Mouse (Mus musculus): ENCODE data around the gene Qrich2.
"Not testable (repeated sequence)": the region's sequence is repeated elsewhere in the genome, so short reads cannot be mapped to it uniquely, and the experiment has no call there.

The Qrich2 gene

DNA sequence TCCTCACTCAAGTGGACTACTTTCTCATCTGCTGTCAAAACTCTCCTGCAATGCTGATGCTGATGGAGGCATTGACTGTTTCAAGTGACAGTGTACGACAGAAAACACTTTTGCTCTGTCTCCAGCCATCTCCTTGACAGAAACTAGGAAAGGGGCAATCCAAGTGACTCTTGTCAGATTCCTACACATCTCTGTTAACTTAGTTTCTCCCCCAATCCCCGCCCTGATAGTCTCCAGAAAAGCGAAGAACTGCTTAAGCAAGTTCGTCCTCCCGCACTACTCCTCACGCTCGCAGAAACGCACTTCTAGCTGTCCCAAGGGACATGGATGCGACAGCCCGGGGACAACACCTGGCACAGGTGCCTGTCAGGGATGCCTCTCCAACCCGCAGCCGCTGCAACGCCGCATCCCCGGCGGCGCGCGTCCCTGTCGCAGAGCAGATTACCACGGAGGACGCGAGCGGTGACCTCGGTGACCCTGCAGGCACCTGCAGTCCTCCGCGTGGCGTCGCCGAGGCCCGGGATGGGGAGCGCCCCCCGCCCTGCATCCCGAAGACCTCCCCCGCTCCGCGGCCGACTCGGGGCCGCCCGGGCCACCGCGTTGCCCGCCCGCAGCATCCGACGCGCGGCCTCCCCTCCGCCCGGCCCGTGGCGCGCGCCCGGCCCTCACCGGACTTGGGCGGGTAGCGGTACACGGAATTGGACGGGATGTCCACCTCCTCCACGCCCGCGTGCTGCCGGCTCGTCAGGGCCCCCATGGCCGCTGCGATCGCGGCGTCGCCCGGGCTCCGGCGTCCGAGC, 53.8 kb downstream of the Qrich2 start:
- in situ Hi-C loops (cut with MseI, MboI) = no loop called here

DNA sequence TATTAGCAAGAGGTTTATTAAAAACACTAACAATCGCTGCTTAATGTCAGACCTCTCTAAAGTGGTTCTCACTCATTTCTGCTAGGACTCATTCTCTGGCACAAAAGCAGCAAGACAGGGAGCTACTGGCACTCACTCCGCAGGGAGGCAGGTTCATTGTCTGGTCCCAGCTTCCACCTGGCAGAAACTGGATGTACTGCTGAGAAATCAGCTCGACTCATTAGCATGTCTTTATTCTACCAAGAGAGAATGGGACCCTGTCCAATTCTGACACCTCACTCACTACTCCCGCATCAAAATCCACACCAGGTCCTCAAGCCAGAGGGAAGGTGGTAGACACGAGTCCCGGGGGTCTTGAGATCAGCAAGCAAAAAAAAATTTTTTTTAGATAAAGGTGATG, 54.5 kb downstream of the Qrich2 start:
- in situ Hi-C loops (cut with MseI, MboI) = no loop called here

DNA sequence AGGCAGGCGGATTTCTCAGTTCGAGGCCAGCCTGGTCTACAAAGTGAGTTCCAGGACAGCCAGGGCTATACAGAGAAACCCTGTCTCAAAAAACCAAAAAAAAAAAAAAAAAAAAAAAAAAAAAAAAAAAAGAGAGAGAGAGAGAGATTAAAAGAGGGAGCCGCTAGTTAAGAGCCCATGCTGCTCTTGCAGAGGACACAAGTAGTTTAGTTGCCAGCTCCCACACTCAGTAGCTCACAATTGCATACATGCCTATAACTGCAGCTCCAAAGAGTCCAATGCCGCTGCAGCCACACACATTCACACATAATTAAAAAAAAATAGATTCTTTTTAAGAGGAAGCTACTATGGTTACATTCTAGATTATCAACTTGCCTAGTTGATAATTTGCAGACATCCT, 55.6 kb downstream of the Qrich2 start:
- in situ Hi-C loops (cut with MseI, MboI) = not testable (repeated sequence)

DNA sequence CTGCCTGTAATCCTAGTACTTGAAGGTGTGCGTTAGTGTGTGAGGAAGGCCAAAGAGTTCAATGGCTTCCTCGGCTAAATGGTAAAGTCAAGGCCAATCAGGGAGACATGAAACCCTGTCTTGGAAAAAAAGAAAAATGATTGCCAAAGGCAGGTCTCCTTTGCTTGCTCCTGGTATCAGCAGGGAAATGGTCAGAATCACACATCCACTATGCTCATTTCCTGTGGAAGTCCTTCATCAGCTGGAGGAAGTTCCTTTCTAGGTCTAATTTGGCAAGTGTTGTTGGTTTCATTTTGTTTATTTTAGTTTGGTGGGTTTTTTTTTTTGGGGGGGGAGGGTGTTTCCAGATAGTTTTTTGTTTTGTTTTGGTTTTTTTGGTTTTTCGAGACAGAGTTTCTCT, 57.0 kb downstream of the Qrich2 start:
- in situ Hi-C loops (cut with MseI, MboI) = no loop called here

DNA sequence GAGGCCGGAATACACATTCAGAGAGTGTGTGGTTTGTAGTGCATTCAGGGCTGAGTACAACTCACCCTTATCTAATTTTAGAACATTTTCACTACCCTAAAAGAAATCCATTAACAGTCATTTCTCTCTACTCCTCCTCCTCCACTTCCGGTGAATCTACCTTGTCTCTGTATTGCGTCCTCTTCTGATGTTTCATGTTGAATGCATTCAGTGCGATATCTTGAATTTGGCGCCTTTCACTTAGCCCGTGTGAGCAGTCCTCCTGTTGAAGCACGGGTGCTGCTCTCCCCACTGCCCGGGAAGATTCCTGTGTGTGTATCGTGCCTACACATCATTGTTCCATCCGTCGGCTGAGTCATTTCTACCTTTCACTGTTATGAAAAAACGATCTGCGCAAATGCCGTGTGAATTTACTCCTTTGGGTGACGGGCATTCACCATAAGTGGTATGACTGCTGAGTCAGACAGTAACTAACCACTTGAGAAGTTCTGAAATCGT, 59.8 kb downstream of the Qrich2 start:
- in situ Hi-C loops (cut with MseI, MboI) = no loop called here

DNA sequence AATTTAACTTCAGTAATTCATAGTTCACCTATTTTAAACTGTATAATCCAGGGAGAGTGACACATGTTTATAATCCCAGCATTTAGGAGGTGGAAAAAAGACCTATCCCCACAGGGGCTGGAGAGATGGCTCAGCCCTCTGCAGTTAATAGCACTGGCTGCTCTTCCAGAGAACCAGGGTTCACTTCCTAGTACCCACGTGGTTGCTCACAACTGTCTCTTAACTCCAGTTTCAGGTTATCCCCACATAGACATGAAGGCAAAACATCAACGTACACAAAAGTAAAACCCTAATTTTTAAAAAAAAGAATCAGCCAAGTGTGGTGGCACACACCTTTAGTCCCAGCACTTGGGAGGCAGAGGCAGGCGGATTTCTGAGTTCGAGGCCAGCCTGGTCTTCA, 60.4 kb downstream of the Qrich2 start:
- in situ Hi-C loops (cut with MseI, MboI) = no loop called here

DNA sequence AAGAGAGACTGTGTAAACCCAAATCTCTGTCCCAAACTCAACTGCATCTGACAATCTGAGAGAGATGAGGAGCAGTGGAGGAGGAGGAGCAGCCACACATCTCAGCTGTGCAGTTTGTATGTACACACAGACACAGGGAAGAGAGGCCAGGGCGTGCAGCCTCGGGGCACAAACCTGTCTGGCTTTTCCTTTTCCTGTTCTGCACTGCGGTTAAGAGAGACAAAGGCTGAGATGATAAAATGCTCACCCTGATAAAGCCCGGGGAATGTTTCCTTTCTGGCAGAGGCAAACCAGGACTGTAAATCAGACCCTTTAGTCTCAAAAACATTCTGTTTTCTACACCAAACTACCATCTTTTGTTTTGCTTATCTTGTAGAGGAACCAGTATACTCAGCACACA, 65.5 kb downstream of the Qrich2 start:
- in situ Hi-C loops (cut with MseI, MboI) = no loop called here

DNA sequence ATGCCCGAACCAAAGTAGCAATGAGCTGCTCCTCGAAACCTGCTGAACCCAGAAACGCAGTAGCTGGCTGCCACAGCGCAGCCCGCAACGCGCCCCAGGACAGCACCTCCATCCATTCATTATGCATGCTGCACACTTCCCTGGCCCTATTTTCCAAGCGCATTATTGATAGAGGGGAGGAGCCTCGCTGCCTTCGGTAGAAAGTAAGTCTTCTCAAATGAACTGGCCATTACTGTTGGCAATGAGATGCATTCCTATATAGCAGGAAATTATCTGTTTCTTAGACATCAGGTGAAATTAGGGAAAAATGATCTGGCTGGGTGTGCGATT, 67.7 kb downstream of the Qrich2 start:
- in situ Hi-C loops (cut with MseI, MboI) = no loop called here

DNA sequence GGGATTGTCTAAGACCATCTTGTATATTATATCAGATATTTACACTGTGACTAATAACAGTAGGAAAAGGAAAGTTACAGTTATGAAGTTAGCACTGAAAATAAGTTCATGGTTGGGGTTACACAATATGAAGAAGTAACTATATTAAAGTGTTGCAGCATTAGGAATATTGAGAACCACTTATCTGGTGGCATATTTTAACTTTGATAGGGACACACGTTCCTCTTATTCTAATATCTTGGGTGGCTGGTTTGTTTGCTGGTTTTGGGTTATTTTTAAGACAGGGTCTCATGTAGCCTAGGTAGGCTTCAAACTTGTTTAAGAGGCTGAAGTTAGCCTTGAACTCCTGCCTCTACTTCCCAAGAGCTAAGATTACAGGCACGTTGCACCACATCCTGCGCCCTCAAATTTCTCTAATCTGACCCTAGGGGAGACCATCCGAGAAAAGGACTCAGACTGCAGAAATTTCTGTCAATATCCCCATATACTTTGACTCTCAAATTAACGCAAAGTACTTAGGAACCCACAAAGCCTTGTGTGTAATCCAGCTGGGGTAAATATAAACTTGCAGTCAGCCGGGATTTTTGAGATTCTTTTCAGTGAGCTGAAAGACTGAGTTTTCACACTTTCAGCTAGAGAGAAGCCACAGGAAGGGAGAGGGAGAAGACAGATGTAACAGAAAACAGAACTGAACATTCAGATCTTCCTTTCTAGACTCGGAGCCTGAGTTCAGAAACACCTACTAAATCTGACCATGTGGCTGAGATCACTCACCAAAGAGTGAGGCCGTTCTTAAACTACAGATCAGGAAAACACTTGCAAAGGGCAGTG, 68.3 kb downstream of the Qrich2 start:
- in situ Hi-C loops (cut with MseI, MboI) = no loop called here

DNA sequence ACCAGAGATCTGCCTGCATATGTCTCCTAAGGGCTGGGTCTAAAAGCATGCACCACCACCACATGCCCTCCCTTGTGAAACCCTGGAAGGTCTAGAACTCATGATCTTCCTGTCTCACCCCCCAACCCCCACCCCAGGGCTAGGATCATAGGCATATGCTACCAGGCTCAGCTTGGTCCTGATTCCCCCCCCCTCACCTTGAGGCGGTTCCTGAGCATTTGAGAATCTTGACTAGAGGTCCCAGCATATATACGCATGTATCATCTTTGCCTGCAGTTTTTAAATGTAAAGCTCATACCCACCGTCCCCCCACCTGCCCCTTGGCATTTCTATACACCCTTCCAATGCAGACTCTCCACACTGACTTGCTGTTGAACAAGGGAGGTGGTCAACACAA, 69.1 kb downstream of the Qrich2 start:
- in situ Hi-C loops (cut with MseI, MboI) = no loop called here

DNA sequence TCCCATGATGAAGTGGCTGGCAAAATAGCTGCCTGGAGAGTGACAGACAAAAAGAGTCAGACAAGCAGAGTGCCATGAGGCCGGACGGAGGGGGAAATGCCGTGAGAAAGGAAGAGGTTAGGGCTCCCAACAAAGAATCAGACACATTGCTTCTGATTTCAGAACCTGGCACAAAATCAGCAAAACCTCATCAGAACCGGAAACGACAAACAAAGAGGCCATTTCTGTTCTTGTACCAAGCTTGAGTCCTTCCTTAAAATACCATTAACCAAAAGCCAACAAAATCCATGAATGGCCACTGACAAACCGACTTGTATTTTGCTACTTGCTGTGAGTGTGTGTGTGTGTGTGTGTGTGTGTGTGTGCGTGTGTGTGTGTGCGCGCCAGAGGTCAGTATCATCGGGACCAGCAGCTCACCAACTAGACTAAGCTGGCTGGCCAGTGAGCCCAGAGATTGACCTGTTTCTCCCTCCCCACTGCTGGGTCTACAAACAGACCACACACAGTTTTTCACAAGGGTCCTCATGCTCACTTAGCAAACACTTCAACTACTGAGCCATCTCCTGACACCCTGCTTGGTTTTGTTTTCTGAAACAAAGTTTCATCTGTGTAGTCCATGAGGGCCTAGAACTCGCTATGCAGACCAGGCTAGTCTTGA, 69.6 kb downstream of the Qrich2 start:
- in situ Hi-C loops (cut with MseI, MboI) = no loop called here

DNA sequence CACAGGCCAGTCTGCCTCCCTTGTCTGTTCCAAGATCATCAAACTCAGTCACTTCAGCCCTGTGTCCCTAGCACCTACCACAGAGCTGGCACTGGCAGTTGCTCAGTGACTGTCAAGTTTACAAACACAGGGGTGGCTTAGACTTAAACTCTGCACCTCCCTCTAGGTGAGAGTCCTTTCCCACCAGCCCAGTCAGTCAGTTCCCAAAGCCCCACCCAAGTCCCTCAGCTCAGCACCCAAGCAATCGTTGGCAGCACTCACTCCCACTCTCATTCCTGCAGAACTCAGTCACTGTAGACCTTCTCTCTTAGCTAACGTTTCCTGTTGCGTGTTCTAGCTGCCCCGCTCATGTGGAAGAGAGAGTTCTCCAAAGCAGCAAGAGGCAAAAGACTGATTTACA, 71.3 kb downstream of the Qrich2 start:
- in situ Hi-C loops (cut with MseI, MboI) = no loop called here
